Mouse (Mus musculus): Measurements from ENCODE around the gene Rb1.

The Rb1 gene

DNA sequence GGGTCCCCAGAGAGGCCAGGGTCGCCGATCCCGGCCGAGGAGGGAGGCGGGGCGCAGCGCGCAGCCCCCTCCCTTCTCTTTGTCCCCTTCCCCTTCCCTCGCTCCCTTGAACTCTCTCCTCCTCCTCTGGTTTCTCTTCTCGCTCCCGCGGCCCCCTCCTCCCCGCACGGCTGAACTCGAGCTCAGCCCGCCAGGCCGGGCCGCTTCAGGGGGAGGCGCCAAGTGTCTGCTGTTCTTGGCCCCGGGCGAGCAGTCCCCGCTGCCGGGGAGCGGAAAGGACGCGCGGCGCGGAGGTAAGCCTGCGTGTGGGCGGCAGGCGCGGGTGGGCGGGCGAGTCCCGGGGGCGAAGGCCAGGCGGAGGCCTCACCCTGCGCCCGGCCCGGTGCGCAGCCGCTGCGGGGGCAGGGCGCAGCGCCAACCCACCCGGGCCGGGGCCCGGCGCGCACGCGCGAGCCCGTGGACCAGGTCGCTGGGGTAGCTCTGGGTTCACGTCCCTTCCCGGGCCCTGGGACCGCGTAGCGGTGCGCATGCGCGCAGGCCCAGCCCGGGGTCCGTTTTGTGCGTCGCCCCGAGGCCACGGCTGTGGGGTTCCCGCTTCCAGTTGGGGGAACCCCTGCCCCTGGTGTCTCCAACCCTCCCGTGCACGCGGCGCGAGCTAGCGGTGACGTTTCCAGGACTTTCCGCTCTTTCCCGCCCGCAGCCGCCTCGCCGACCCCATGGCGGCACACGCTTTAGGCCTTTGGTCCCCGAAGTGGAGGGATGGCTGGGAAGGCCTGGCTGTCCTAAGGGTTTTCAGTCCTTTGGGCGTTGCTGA lies 182.5 kb downstream of the Rb1 start:
- ChIA-PET POLR2A (interaction anchor here in 3 of 4 experiments (0.5 to 2.9 kb wide), 17 partner anchors 9 to 1848 kb away, joined by 3 to 12 read pairs (median 3); partner anchors contain the start of gene Lpar6 (in 1 of the 3)), CTCF (interaction anchor here in 2 of 4 experiments (0.6 to 1.0 kb wide), 3 partner anchors 36 to 160 kb away, joined by 3 to 4 read pairs (median 4); no protein-coding TSS in a partner anchor)

DNA sequence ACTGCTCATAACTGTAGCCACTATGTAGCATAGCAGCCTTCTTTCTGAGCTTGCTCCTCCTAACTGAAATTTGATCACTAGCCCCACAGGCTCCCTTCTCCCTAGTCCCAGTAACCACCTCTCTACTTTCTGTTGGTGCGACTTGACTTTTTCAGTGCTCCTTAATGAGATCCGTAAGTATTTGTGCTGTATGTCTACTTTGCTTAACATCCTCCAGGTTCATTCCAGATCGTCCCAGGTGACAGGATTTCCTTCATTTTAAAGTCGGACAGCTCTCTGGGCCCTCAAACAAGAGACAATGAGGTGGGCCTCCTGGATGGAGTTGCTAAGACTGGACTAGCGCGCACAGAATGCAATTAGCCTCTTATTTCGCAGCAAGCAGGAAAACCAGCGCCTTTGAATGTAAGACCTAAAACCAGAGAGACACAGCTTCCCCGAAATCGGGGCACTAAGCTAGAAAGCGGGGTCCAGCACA lies 183.2 kb downstream of the Rb1 start:
- CTCF ChIA-PET: interaction anchor here in 2 of 4 experiments (0.6 to 1.0 kb wide), 3 partner anchors 36 to 160 kb away, joined by 3 to 4 read pairs (median 4); no protein-coding TSS in a partner anchor
- POLR2A ChIA-PET: interaction anchor here in 3 of 4 experiments (0.6 to 2.9 kb wide), 13 partner anchors 9 to 1848 kb away, joined by 3 to 12 read pairs (median 4); partner anchors contain the start of gene Lpar6 (in 1 of the 3)

DNA sequence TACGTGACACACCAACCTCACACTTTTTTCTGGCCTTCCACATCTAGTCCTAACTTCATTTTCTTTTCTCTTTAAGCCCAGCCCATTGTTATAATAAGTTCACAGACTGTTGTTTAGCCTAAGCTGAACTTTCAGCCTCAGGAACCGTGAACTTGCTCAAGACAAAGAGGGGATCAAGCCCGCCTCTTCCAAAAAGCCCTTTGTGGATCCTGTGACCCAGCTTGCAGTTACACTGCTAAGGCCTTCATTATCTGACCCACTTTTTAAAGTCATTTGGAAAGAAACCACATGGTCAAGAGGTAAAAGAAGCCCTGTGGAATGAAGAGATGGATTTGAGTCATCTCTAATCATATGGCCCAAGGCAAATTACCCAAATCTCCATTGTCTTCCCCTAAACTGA lies 183.8 kb downstream of the Rb1 start:
- POLR2A ChIA-PET: interaction anchor here in 2 of 4 experiments (1.1 to 2.9 kb wide), 4 partner anchors 10 to 96 kb away, joined by 4 to 12 read pairs (median 7); partner anchors contain the start of gene Lpar6 (in 1 of the 2)
- CTCF ChIA-PET: no interaction called here

DNA sequence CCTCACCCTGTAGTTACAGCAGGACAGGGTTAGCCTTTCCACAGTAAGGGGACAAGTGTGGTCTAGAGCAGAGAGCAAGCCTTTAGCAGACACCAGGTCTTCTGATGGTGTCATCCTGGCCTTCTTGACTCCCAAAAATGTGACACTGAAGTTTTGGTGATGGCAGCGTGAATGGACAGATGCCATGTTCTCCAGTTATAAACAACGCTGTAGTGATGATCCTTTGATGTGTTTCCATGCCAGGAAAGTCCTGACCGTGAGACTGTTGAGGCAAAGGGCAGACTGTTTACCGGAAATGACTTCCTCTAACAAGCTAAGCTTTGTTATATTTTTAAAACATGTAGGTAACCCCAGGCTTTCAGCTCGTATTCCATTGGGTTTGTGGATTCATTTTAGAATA lies 185.8 kb downstream of the Rb1 start:
- ChIA-PET POLR2A (no interaction called here), CTCF (no interaction called here)

DNA sequence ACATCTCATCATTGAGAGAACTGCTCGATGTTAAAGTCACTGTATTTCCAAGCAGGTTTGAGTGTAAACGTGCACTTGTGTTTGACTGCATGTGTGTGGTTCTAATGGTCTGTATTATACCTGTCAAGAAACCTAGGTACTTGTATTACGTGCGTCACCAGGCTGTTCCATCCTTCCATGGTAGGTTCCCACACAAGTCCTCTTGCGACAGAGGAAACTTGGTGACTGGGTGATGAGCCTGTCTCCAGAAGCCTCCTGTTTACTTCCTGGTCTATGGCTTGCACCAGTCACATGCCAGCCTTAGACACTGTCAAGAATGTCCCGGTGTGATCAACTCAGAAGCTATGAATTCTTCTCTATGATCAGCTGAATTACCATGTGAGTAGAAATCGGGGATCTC lies 187.1 kb downstream of the Rb1 start:
- ChIA-PET CTCF (no interaction called here), POLR2A (no interaction called here)

DNA sequence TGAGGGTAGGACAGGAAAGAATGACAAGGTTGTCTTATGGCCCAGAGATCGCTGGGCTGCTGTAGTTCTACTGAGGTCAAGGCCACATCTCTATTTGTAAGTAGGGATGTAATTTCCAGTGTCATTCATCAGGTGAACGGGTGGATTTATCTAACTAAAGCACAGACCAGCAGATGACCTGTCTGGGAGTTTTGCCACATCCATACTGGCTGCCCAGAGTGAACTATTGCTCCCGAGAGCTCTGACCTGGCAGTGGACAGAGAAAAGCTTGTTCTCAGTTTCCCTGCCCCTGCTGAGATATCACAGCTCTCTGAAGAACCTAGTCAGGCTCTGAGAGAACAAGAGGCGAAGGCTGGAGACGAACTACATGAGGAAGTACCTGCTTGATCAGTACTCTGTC lies 188.4 kb downstream of the Rb1 start:
- CTCF ChIA-PET: no interaction called here
- POLR2A ChIA-PET: interaction anchor here in 1 of 4 experiments (0.5 kb wide), 1 partner anchor 394 kb away, joined by 7 read pairs; no protein-coding TSS in a partner anchor
